Mouse (Mus musculus) ovary, postnatal 14 days (tissue): Measurements from ENCODE around the gene Cep152.

Source experiments
- DNase-seq: peaks from one replicate; pipeline ENCODE4 v3.0.0; 2022; ENCODE audit warnings: low spot score

Gene Cep152

DNA sequence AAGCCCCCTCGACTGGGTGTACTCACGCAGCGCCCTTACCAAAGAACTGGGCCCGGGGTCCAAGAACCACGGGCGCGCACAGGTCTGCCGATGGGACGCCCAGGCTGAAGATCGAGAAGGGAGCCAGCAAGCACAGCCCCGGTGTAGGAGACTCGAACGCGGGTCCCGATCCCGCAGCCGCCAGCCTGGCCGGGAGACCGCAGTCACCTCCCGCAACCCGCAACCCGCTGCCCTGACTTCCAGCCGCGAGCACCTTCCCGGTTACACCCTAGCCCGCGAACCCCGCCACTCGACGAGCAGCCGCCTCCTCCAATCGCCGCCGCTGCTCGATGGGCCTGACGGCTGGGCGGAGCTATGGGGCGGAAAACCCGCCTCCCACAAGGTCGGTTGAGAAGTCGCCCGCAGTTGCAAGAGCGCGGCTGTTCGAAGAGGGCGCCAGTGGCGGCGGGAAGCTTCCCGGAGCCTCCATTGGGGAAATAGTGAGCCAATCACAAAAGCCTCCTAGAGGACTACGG lies at the start of gene Cep152:
Cep152 (minus strand) TSS at position 277 of the 515 bp plus-strand sequence.
- DNase-seq, result peak; percentile 95

DNA sequence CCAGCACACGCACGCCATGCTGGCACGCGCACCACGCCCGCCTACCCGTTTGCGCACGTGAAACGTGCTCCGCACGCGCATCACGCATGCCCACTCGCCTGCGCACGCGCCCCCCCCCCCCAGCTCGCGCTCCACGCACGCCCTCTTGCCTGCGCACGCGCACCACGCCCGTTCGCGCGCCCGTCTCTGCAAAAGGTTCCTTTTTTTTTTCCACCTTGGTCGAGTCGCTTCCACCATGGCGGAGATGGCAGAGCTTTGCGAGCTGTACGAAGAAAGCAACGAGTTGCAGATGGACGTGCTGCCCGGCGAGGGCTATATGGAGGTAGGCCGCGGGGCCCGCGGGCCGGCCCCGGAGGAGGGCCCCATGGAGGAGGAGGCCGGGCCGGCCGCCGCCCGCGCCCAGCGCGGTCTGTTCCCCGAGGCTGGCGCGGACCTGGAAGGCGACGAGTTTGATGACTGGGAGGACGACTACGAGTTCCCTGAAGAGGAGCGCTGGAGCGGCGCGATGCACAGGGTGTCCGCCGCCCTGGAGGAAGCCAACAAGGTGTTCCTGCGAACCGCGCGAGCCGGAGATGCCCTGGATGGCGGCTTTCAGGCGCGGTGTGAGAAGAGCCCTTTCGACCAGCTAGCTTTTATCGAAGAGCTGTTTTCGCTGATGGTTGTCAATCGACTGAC lies 48.2 kb upstream of the Cep152 start, which contains the start of gene Eid1:
Eid1 (plus strand) TSS at position 139 of the 675 bp plus-strand sequence.
- peak; percentile 55 for DNase-seq

DNA sequence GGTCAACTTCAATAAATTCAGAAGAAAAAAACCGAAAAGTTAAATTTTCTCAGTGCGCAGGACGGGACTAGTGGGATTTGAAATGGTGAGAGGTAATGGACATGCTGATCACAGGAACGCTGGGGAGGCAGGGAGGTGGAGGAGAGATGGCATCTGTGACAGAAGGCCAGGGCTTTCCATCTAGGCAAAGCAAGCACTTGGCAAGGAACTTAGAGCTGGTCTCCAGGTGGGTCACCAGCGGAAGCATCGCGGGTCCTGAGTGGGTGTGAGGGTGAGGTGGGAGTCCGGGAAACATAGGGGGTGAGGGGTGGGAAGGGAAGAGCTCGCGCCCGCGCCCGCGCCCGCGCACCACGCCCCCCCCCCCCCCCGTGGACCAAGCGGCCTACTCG lies 47.6 kb upstream of the Cep152 start:
- DNase-seq, result peak; percentile 27

DNA sequence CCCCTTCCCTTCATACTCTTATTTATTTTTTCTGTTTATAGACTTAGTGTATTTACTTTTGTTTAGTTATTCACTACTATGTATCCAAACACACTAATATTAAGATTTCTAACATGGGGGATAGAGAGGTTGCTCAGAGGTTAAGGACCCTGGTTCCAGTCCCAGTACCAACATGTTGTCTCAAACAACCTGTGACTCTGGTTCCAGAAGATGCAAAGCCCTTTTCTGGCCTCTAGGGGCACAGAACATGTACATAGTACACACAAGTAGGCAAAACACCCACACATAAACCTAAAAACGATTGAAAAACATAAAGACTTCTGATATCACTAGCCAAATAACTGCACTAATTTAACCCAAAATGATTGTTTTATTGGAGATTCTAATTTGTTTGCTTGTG lies 45.9 kb upstream of the Cep152 start:
- no peak for DNase-seq

DNA sequence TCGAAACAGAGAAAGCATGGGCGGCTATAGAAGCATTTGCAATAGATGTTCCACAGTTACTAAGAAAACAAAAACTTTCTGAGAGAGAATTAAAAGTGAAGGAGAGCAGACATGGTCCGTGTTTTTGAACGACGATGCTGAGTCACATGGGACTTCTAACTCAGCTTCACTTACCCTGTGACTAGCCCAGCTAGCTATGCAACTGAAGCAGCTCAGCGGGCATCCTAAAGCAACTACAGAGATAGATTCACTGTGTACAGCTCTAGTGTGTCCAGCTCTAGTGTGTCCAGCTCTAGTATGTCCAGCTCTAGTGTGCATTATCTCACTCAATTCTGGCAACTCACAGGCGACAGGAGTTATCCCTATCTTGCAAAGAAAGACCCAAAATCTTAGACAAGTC lies 42.8 kb upstream of the Cep152 start:
- no peak for DNase-seq

DNA sequence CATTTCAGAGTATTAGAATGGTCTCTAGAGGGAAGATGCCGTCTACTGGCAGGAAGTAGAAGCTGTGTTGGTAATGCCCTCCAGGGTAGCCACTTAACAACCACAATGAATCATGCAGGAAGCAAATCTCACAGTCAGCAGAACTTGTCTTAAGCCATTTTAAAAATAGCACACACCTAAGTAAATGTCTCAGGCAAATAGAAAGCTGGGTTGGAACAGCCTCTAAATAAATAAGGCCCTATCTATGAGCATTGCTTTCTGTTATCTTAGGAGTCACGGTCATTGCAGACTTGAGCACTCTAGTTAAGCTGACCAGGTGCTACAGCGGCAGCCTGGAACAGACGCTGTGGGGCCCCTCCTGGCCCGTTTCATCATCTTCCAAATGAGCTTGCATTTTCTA lies 42.3 kb upstream of the Cep152 start:
- no peak for DNase-seq

DNA sequence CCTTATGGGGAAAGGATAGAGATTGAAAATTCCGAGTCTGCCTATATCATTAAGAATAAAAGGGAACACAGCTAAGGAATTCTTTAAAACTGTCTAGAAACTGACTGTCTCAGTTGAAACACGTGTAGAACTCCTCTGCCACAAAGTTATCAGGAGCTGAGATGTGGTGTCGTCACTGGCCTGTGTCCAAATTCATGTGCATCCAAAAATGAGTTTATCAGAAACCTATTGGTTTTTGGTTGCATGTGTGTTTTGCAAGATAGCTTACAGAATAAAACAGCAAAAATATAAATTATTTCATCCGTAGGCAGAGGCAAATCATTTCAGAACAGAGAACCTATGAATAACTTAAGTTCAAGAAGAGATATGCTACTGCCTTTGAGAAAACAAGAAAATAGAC lies 41.8 kb upstream of the Cep152 start:
- no peak for DNase-seq

DNA sequence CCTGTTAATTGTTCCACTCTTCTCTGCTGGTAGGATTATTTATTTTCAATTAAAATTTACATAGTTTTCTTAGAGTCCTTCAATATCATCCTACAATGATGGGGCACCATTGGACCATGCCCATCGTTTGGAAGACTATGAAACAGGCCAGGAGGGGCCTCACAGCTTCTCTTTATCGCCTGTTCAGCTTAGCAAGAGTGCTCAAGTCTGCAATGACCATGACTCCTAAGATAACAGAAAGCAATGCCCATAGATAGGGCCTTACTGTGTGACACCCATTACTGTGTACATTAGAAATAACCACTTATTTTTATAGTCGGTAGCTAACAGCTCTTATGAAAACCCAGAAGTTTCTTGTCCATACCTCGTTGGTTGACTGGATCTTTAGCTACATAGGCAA lies 41.0 kb upstream of the Cep152 start:
- DNase-seq, result no peak

DNA sequence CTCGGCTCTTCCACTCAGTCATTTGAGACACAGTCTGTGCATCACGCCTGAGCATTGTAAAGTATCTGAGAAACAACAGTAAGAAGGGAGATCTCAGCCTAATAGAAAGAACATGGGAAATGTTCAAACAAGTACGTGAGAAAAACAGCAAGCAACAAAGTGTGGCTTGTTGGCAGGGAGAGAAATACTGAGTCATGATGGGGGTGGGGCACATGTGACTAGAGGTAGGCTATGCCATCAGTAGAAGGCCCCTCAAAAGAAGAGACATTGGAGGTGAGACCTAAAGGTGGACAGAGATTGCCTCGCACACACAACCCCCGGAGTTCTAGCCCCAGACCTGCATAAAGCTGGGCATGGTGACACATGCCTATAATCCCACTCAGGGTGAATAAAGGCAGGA lies 40.3 kb upstream of the Cep152 start:
- DNase-seq, result no peak

DNA sequence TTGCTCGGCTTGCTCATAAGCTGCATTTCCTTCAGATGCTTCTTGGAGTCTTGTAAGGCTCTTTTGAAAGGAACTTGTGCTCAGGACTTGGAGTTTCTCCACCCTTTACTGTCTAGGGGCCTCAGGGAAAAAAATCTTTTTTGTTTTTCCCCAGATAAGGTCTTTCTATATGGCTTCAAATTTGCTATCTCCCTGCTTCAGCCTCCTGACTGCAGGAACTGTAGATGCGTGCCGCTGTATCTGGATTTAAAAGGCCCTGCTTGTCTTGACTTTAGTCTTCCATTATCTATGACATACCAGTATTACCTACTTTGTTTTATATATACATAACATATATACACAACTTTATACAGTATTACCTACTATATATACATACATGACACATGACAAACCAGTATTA lies 37.6 kb upstream of the Cep152 start:
- no peak for DNase-seq

DNA sequence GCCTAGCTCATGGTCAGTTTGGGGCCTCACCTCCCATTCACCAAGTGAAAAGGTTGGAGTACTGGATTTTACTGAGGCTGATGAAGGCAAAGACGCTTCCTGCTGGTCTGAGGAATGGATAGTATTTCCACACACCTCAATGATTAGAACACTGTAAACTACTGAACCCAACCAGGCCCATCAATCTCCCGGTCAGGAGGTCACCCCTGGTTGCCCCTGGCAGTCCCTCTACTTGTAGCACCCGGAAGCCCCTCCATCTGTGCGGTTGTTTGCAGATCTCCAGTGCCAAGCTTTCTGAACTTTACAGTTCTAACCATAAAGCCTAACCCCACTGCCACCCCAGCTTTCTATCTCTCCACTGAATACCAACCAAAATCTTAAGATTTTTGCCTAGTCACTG lies 36.2 kb upstream of the Cep152 start:
- DNase-seq, result no peak

DNA sequence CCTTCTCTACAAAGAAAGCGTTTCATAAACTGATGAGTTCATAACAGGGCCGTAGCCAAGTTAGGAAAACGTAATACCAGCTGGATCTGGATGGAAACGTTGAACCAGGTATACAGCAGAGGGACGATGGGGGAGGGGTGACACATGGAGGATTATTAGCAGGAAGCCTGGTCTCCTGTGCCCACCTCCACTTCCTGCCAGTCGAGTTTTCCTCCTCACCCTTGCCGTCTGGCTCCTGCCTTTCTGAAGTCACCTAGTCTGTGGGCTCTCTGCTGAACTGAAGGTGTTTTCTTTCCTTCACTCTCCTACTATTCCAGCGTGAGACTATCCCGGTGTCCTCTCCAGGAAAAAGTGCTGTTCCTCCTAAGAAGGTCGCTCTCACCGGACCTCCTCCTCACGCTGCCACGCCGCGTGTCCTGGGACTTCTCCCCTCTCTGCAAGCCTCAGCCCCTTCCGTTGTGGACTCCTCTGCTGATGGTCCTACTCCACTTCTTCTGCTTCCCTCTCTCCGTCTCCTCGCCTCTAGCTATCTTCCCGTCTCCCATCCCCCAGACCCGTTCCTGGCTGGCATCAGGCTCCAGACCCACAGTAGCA lies 35.7 kb upstream of the Cep152 start:
- DNase-seq, result no peak

DNA sequence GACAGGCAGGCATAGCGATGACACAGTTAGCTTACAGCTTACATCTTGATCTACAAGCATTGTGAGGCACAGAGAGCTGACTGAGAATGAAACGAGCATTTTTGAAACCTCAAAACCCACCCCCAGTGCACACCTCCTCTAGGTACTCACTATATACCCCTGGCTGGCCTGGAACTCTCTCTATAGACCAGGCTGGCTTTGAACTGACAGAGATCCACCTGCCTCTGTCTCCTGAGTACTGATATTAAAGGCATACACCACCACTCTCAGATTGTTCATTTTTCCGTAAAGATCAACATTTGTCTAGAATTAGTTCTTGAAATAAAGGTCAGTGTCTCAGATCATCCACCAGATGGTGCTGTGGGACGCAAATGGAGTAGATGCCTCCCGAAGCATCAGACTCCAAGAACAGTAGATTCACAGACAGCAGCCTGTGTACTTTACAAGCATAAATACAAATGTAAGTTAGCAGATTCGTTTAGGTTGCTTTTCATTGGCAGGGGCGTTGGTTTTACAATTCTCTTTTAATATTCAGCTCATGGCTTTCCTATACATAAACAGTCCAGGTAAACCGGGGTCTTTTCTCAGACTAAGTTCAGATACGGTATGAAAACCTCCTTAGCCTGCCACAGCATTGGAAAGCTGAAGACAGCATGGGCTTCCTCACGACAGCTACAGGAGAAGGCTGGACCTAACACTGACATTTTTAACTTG lies 35.1 kb upstream of the Cep152 start:
- peak; percentile 62 for DNase-seq

DNA sequence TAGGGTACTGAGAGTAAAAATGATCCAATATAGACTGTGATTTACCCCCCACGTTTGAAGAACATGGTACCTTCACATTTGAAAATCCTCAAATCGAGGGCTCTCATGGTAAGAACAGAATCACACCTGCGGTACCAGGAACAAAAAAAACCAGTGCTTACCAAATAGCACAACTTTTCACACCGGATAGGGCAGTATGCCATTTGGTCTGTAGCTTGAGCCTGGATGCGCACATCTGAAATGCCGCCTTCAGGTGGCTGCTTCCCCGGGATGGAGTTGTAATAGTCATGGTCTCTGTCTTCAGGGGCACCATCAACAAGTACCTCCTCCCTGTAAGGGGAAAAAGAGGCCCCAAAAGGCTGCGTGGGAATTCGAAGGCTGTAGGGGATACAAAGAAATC lies 30.5 kb upstream of the Cep152 start:
- DNase-seq, result no peak

DNA sequence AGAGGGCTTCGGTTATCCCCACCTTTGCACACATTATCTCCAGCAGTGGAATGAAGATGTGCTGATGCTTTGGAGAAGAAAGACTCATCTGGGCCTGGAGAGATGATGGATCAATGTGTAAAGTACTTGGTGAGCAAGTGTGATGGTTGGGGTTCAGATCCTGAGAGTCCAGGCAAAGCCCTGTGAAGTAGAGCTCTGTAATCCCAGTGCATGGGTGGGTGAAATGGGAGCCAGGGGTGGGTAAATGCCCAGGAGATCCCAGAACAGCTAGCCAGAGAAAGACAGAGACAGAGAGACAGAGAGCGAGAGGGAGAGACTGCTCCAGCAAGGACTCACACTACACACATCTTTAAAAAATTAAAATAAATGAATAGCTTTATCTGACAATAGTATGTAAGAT lies 28.4 kb upstream of the Cep152 start:
- DNase-seq, result no peak

DNA sequence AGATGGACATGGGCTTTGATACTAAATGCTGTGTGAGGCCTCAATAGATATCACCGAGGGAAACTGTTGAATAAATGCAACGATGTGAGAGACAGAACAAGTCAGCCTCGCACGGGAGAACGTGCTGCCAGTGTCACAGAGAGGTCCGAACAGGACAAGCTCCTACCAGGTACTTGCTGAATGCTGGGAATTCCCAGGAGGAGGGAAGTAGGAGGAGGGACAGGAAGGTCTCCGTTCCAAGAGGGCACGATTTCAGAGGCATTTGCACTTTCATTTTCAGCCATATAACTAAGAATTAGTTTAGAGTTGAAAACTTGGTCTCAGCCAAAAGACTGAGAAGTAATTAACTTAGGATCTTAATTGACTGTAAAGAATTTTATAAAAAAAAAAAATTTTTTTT lies 26.6 kb upstream of the Cep152 start:
- DNase-seq, result no peak

DNA sequence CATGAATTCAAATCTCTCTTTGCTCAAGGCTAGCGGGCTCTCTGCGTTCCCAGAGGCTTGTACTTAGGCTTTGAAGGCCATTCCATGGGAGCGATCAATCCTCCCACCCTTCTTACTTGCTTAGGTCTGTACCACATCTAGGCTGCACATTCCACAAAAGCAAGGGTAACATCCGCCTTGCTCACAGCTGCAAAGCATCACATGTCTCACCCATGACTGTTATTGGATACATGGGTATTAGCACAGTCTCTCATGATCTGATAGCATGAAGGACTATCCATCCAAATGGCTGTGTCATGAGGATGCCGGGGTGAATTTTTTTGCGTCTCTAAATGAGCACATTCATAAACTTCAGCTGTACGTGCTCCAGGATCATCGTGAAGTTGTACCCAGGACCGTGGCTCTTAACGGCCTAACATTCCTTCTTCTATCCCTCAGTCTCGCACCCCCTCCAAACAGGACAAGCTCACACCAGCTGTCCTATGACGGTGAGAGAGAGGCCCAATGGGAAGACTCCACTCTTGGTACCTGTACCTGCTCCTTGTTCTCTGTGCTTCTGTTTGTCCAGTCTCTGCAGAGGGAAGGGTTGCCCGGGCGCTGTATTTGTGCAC lies 25.9 kb upstream of the Cep152 start:
- no peak for DNase-seq

DNA sequence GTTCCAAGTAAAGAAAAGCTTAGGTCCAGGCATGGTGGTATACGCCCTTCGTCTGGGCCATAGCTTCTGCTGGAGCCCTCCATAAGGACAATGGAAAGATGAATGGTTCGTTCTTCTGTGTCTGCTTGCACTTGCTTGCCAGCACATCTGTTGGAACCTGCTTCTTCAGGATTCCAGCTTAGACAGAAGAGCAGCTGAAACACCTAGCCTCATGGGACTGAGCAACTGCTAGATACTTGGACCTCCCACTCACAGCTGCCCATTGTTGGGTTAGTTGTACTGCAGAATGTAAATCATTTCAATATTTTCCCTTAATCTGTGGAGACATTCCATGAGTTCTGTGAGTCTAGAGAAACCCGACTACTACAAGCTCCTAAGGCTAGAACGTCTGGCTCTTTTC lies 25.1 kb upstream of the Cep152 start:
- DNase-seq, result no peak

DNA sequence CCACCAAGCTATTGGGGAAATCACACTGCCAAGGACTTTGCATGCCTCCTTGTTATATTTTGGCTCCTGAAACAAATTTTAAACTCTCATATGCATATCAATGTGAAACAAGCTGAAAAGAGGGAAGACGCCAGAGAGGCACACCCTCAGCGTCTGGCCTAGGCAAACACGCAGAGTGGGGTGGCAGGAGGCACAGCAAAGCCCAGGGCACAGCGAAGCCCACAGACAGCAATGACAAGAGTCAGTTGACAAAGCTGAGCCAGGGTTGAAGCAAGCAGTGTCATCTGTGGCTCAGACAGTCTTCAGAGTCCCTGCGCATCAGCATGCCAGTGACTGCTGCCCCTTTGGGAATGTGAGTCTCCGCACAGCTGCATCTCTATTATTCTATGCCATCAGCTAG lies 20.0 kb upstream of the Cep152 start:
- no peak for DNase-seq

DNA sequence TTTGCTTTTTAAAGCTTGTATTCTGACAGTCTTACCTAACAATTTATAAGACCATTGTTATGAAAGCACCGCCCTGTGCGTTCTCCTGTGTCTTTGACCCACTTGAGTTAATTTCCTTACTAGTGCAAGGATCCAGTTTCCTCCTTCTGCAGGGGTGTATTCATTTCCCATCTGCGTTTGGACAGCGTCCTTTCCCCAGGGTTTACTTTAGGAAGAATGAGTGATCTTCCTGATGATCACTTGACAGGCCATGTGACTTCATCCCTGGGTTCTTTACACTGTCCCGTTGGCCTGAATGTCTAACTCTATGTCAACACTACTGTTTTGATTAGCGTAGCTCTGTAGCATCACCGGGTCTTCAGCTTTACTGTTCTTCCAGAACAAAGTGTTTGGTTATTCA lies 12.4 kb upstream of the Cep152 start:
- DNase-seq, result no peak

DNA sequence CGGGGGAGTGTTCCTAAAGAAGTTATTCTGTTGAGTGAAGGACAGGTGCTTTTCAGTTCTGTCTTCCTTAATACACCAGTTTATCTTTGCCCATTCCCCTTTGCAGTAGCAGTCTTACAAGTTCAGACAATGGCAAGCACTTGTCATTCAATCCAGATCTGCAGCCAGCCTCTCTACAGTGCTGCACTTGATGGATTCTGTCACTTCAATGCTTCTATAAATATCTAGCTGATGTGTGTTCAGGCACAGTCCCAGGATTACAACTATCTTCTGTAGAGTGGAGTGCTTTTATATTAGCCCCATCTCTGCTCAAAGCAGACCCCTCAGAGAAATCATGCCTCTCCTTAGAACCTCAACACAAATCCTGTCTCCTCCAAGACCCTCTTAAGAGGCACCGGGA lies 5.1 kb upstream of the Cep152 start:
- DNase-seq, result no peak

DNA sequence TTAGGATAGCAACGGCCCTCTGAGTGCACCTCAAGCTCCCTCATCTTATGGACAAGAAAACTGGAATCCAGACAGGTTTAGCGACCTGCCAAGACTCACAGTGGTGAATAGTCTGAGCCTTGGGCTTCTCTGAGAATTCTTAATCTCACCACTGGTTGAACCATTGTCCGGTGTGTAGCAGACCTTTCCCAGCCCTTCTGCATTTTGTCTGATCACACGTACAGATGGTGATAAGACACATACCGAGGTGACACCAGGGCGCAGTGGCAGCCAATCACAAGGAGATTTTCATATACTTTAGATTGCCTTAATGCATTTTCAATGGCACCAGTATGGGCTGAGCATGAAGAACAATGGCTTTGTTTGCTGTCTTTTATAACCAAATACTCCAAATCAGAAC lies 3.6 kb upstream of the Cep152 start:
- DNase-seq, result no peak

DNA sequence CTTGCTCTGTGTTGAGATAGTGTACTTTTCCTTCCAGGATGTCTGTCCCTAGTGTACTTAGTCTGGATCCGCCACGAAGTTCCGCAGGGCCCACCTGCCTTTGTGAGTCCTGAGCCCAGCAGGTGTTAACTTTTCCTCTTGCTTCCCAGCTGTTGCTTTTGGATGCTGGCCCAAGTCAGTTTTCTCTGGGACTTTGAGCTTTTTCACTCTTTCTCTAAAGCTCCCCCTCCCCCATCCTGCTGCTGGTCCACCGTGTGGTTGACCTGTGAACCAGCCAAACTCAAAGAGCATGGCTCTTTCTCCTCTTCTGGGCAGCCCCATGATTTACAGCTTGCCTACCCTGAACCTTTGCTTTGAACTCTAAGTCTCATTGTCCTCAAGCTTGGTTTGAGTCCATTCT lies 1.6 kb upstream of the Cep152 start:
- DNase-seq, result no peak
